Mouse (Mus musculus) thymus, adult 2 months (tissue): ENCODE measurements around the gene Nfx1.

ENCODE experiments used
- CTCF ChIP-seq: fragments of 200-500 bp; IDR thresholded peaks from 2 replicates; pipeline ENCODE4 v1.5.1; 2012; ENCODE audit warnings: mild to moderate bottlenecking, control low read depth, low read length, moderate library complexity, borderline replicate concordance; ENCODE audit not compliant: control insufficient read depth, poor library complexity, insufficient read depth; ENCODE audit errors: extremely low read depth
- POLR2A ChIP-seq: fragments of 200-500 bp; IDR thresholded peaks from 2 replicates; pipeline ENCODE4 v1.6.1; 2012; ENCODE audit warnings: mild to moderate bottlenecking, low read length, control low read depth, moderate library complexity; ENCODE audit not compliant: control insufficient read depth, poor library complexity, insufficient read depth; ENCODE audit errors: extremely low read depth

- TF ChIP-seq CTCF (no peak), POLR2A (no peak)
Measured at GRCm38 (mm10) chr4:41051781-41052180, 81.1 kb downstream of the Nfx1 start.
